Mouse (Mus musculus) bone marrow macrophage, adult 2 months (primary cell): ENCODE measurements around the gene Gm13694. TPM values are rescaled to one million over a fixed set of nuclear protein-coding genes. Genes with fewer than 3 reads are reported as not detected.
"Not testable (repeated sequence)": the region's sequence is repeated elsewhere in the genome, so short reads cannot be mapped to it uniquely, and the experiment has no call there.

Source experiments
- H3K27ac ChIP-seq: 2 replicates; pipeline ENCODE4 v1.5.1; 2012; ENCODE audit warnings: low read depth, low read length; ENCODE audit not compliant: insufficient read depth
- H3K4me1 ChIP-seq: 2 replicates; pipeline ENCODE4 v1.6.1; 2012; ENCODE audit warnings: low read length; ENCODE audit not compliant: control insufficient read depth, insufficient read depth
- H3K4me3 ChIP-seq: 2 replicates; pipeline ENCODE4 v1.5.1; 2012; ENCODE audit warnings: mild to moderate bottlenecking, low read length, moderate library complexity; ENCODE audit not compliant: insufficient read depth
- CTCF ChIP-seq: IDR thresholded peaks from 2 replicates; pipeline ENCODE4 v1.5.1; 2012; ENCODE audit warnings: low read depth, mild to moderate bottlenecking, low read length, moderate library complexity
- POLR2A ChIP-seq: IDR thresholded peaks from 2 replicates; pipeline ENCODE4 v1.6.1; 2012; ENCODE audit warnings: mild to moderate bottlenecking, low read depth, low read length, borderline replicate concordance
- polyA plus RNA-seq: library from polyadenylated mRNA; stranded (reverse); fragments of >200 nt; gene quantifications from 2 replicates; pipeline ENCODE4 v1.2.4, GENCODE M21; 2012; ENCODE audit not compliant: missing spikeins, insufficient read depth, insufficient read length

Gene Gm13694
- polyA plus RNA-seq, 1 experiment, result not detected

- Histone ChIP-seq H3K4me3 (no peak overlapping the region), H3K27ac (no peak overlapping the region), H3K4me1 (0 out of 2 replicates have a peak, but pooled peaks cover 2% of the 10 kb centered on the region)
- TF ChIP-seq CTCF (no peak), POLR2A (no peak)
These were observed 30.2 kb downstream of the Gm13694 start for GRCm38 (mm10) chr2:84008913-84009312.

DNA sequence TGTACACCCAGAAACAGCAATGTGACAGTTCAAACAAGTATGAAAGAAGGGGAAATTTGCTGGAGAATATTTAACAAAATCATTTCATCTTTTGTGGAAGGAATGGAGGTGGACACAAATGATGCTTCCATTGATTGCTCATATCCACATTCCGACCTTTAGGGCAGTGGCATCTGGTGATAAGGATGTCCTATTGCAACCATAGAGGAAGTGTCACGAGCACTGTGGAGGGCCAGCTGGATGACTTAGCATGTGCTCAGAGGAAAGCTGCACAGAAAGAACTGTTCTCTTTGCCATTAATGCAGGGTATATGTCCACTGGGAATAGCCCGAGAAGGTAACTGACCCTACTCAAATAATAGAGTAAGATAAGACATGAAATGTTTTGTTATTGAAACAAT lies 31.1 kb downstream of the Gm13694 start:
- no peak overlapping the region for H3K27ac ChIP-seq
- H3K4me3 ChIP-seq, result no peak overlapping the region
- H3K4me1 ChIP-seq, result 0 out of 2 replicates have a peak, but pooled peaks cover 2% of the 10 kb centered on the region
- TF ChIP-seq CTCF, result no peak
- TF ChIP-seq POLR2A, result no peak

GRCm38 (mm10) chr2:84014572-84014971 lies 35.8 kb downstream of the Gm13694 start:
- H3K4me3 ChIP-seq, result no peak overlapping the region
- peaks cover 11% of the 10 kb centered on the region for H3K4me1 ChIP-seq
- H3K27ac ChIP-seq, result no peak overlapping the region
- TF ChIP-seq POLR2A, result no peak
- TF ChIP-seq CTCF, result no peak

- H3K4me1 ChIP-seq, result peaks cover 12% of the 10 kb centered on the region
- H3K4me3 ChIP-seq, H3K27ac ChIP-seq: not testable (repeated sequence)
These were observed 37.6 kb downstream of the Gm13694 start for GRCm38 (mm10) chr2:84016291-84016690.

- H3K4me1 ChIP-seq, result peaks cover 23% of the 10 kb centered on the region
- no peak overlapping the region for H3K4me3 ChIP-seq
- H3K27ac ChIP-seq, result no peak overlapping the region
- TF ChIP-seq POLR2A (no peak), CTCF (no peak)
These were observed 39.6 kb downstream of the Gm13694 start for GRCm38 (mm10) chr2:84018330-84018729.

- Histone ChIP-seq H3K4me3 (no peak overlapping the region), H3K27ac (no peak overlapping the region), H3K4me1 (peaks cover 23% of the 10 kb centered on the region)
- TF ChIP-seq POLR2A (no peak), CTCF (no peak)
These were observed 41.0 kb downstream of the Gm13694 start for GRCm38 (mm10) chr2:84019519-84020305.

- no peak for TF ChIP-seq POLR2A
- no peak for TF ChIP-seq CTCF
- no peak overlapping the region for H3K27ac ChIP-seq
- H3K4me1 ChIP-seq, result peaks cover 23% of the 10 kb centered on the region
- H3K4me3 ChIP-seq, result no peak overlapping the region
These were observed 43.2 kb downstream of the Gm13694 start for GRCm38 (mm10) chr2:84021930-84022329.

GRCm38 (mm10) chr2:84022905-84023304 lies 44.2 kb downstream of the Gm13694 start:
- TF ChIP-seq CTCF (no peak), POLR2A (no peak)
- H3K4me1 ChIP-seq, result peaks cover 23% of the 10 kb centered on the region
- H3K4me3 ChIP-seq, result no peak overlapping the region
- no peak overlapping the region for H3K27ac ChIP-seq

DNA sequence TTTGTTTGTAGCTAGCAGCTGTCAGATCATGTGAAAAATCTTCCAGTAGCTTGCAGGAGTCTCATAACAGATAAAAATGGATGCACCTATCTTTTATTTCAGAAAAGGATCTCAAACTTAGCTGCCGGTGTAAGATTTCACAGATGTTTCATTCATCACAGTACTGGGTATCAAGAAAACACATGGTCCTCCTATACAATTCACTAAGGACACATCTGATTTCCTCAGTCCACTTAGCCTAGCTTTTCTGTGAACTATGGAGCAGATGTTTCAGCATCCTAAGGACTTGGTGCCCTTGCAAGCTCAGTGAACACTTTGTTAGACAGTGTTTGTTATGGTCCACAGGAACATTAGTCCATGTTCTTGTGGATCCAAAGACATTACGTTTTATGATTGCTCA lies 44.6 kb downstream of the Gm13694 start:
- no peak for TF ChIP-seq POLR2A
- TF ChIP-seq CTCF, result no peak
- Histone ChIP-seq H3K4me3 (no peak overlapping the region), H3K4me1 (peaks cover 18% of the 10 kb centered on the region), H3K27ac (no peak overlapping the region)

- no peak overlapping the region for H3K27ac ChIP-seq
- H3K4me3 ChIP-seq, result no peak overlapping the region
- H3K4me1 ChIP-seq, result peaks cover 12% of the 10 kb centered on the region
- TF ChIP-seq POLR2A, result no peak
- TF ChIP-seq CTCF, result no peak
These were observed 46.5 kb downstream of the Gm13694 start for GRCm38 (mm10) chr2:84025217-84025616.

Other genes with a start within 250 kb of the Gm13694 start
- 0.09 and 0.15 TPM in 2 replicates for gene Fam171b, start 166.3 kb upstream of the Gm13694 start, polyA plus RNA-seq
- gene Zswim2, start 37.7 kb upstream of the Gm13694 start, polyA plus RNA-seq, result not detected in 2 replicates
- gene Gm13698, start 23.2 kb upstream of the Gm13694 start, polyA plus RNA-seq, result not detected in 2 replicates
- not detected in 2 replicates for gene Gm13693, start 17.4 kb upstream of the Gm13694 start, polyA plus RNA-seq
- not detected in 2 replicates for gene Gm13695, start 11.6 kb upstream of the Gm13694 start, polyA plus RNA-seq
- gene Gm13696, start 5.8 kb upstream of the Gm13694 start, polyA plus RNA-seq, result not detected in 2 replicates
- not detected in 2 replicates for gene Gm13697, start 5.8 kb downstream of the Gm13694 start, polyA plus RNA-seq
- gene Gm13691, start 11.6 kb downstream of the Gm13694 start, polyA plus RNA-seq, result not detected in 2 replicates